Mouse (Mus musculus) heart, embryonic 13.5 days (tissue): Measurements from ENCODE around the gene Ptprg. TPM values are rescaled to one million over a fixed set of nuclear protein-coding genes. Genes with fewer than 3 reads are reported as not detected.

Experiments used
- ATAC-seq: fragments of 200-750 bp; cut with Nextera tagmentation; 2 replicates; pipeline ENCODE4 v1.8.0; 2017; ENCODE audit warnings: moderate TSS enrichment; ENCODE audit not compliant: insufficient number of reproducible peaks, low FRiP score, low TSS enrichment; ENCODE audit errors: extremely low read depth
- H3K27ac ChIP-seq: fragments of 300-500 bp; sonication (generic); replicated peaks from 2 replicates; pipeline ENCODE4 v1.5.1; 2015; ENCODE audit warnings: moderate library complexity, mild to moderate bottlenecking, inconsistent platforms
- H3K27me3 ChIP-seq: fragments of 300-500 bp; sonication (generic); replicated peaks from 2 replicates; pipeline ENCODE4 v1.6.1; 2015; ENCODE audit warnings: mild to moderate bottlenecking, inconsistent platforms
- H3K36me3 ChIP-seq: fragments of 300-500 bp; sonication (generic); 2 replicates; pipeline ENCODE4 v1.6.1; 2015; ENCODE audit warnings: mild to moderate bottlenecking, inconsistent platforms
- H3K4me1 ChIP-seq: fragments of 300-500 bp; sonication (generic); 2 replicates; pipeline ENCODE4 v1.6.1; 2015; ENCODE audit warnings: inconsistent platforms
- H3K4me2 ChIP-seq: fragments of 300-500 bp; sonication (generic); 2 replicates; pipeline ENCODE4 v1.6.1; 2015; ENCODE audit warnings: inconsistent platforms, mild to moderate bottlenecking, moderate library complexity
- H3K4me3 ChIP-seq: fragments of 300-500 bp; sonication (generic); 2 replicates; pipeline ENCODE4 v1.5.1; 2015; ENCODE audit warnings: moderate library complexity, mild to moderate bottlenecking, inconsistent platforms
- H3K9ac ChIP-seq: fragments of 300-500 bp; sonication (generic); 2 replicates; pipeline ENCODE4 v1.6.1; 2015; ENCODE audit warnings: inconsistent platforms, mild to moderate bottlenecking, moderate library complexity
- H3K9me3 ChIP-seq: fragments of 300-500 bp; sonication (generic); 2 replicates; pipeline ENCODE4 v1.6.1; 2016; ENCODE audit warnings: inconsistent platforms
- WGBS: fragments of 180-500 bp; shearing (Covaris S2); methylation state at CpG from one replicate; pipeline ENCODE4 v1.1.7; 2015; ENCODE audit warnings: mixed read lengths; 5-methylcytosine and 5-hydroxymethylcytosine counted together
- polyA plus RNA-seq: library from polyadenylated mRNA; unstranded; fragments of >200 nt; fragmentation: Nextera tagmentation; extraction: Ambion mirVana; gene quantifications from 2 replicates; pipeline ENCODE4 v1.2.1, GENCODE M21; 2015

The Ptprg gene
- polyA plus RNA-seq, 1 experiment from 2014 or later, result 18.3 TPM

DNA sequence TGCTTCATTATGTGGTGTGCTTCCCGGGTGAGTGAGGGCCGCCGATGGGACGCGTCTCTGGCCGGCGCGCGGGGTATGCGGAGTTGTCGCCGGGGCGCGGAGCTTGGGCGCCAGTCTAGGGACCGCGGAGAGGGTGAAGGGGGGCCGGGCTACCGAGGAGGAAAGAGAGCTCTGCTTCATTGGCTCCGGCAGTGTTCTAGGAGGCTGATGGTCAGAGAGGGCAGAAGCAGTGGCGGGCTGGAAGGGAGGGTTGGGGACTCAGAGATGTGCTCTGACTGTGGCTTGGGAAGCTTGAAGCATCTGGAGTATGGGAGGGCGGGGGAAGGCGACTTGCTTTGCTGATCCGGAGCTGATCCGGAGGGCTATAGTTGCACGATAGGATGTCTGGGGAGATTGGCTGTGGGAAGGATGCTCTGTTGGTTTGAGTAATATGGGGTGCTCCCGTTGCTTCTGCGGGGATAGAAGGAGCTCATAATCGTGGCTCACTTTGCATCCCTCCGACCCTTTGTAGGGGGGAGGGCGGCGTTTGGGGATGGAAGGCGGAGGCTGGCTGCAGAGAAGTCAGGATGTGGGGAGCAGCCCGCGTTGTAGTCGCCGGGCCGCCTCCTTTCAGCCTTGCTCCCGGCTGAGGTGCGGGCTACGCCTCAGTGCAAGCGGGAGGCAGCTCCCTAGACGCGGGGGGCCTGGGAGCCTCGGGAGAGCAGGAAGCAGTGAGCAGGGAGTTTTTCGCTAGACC, 1.1 kb downstream of the Ptprg start:
- H3K4me1 ChIP-seq, result peaks cover 30% of the 10 kb centered on the region
- WGBS, result under 1% methylated on average over 46 of the region's 46 CpGs
- H3K4me3 ChIP-seq, result peak overlapping the region; percentile 90
- ATAC-seq, result no peak
- no peaks in the 10 kb centered on the region for H3K9me3 ChIP-seq
- H3K36me3 ChIP-seq, result no peaks in the 10 kb centered on the region
- no peaks in the 10 kb centered on the region for H3K27me3 ChIP-seq
- peak overlapping the region; percentile 97 for H3K4me2 ChIP-seq
- peak overlapping the region; percentile 96 for H3K9ac ChIP-seq
- peak overlapping the region; percentile 99 for H3K27ac ChIP-seq

DNA sequence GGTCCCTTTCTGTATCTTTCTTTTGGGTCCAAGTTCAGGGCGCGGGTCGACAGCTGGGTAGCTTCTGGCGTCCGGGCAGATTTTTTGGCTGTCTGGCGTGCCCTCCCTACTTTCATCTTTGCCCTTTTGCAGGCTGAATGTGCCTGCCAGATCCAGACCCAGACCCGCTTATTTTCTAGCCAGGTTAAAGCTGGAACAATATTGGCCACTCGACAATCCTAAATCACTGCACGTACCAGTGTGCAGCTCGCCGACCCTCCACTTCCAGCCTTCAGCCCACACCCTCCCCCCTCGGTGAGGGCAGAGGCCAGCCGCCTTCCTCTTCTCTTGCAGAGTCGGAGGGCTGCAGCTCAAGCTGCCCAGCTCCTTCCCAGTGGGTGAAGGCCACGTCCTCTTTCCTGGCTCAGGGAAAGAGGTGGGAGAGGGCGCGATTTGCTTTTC, 1.7 kb downstream of the Ptprg start:
- Histone ChIP-seq H3K36me3 (no peaks in the 10 kb centered on the region), H3K9ac (peak overlapping the region; percentile 96), H3K27ac (peak overlapping the region; percentile 99), H3K9me3 (no peaks in the 10 kb centered on the region), H3K4me2 (peak overlapping the region; percentile 97), H3K4me3 (peak overlapping the region; percentile 90), H3K4me1 (peaks cover 30% of the 10 kb centered on the region), H3K27me3 (no peaks in the 10 kb centered on the region)
- 0% methylated on average over 17 of the region's 17 CpGs for WGBS
- ATAC-seq, result no peak; the same call in 1 of the 2 replicates

DNA sequence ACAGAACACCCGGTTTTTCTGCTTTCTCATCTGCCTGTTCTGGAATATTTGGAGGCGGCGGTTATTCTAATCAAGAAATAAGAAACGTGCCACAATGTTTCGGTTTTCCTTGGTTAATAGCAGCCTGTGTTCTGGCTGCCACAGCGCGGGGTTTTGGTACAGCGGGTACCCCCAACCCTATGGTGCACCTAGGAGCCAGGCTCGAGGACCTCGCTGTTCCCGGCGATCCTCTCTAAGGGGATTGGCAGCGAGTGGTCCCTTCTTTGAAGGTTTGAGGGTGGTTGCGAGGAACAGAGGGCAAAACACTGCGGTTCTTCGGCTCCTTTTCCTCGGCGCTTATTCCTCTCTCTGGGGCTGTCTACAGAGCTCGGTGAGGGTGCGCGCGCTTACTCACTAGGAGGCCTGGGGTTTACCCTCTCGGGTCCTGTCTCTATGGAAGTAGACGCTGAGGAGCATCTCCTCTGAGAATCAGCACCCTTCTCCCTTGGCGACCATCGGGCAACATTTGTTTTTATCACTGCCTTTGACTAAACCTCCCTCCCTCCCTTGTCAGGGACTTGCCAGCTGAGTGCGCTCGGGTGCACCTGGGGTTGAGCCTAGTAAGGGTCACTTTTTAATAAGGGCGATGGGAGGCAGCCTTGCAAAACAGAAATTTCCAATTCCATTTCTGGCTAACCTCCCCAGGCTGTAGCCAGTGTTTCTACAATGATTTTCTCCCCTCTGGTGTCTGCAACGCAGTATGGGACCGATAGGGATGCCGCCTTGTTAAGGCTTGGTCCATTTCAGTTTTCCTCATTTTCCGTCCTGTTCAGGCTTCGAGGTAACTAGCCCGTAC, 2.4 kb downstream of the Ptprg start:
- Histone ChIP-seq H3K9me3 (no peaks in the 10 kb centered on the region), H3K36me3 (no peaks in the 10 kb centered on the region), H3K27ac (no peak overlapping the region), H3K4me1 (peaks cover 30% of the 10 kb centered on the region), H3K27me3 (no peaks in the 10 kb centered on the region), H3K4me3 (peak overlapping the region; percentile 90), H3K4me2 (peak overlapping the region; percentile 97), H3K9ac (peak overlapping the region; percentile 96)
- under 1% methylated on average over 35 of the region's 35 CpGs for WGBS
- ATAC-seq, result no peak

DNA sequence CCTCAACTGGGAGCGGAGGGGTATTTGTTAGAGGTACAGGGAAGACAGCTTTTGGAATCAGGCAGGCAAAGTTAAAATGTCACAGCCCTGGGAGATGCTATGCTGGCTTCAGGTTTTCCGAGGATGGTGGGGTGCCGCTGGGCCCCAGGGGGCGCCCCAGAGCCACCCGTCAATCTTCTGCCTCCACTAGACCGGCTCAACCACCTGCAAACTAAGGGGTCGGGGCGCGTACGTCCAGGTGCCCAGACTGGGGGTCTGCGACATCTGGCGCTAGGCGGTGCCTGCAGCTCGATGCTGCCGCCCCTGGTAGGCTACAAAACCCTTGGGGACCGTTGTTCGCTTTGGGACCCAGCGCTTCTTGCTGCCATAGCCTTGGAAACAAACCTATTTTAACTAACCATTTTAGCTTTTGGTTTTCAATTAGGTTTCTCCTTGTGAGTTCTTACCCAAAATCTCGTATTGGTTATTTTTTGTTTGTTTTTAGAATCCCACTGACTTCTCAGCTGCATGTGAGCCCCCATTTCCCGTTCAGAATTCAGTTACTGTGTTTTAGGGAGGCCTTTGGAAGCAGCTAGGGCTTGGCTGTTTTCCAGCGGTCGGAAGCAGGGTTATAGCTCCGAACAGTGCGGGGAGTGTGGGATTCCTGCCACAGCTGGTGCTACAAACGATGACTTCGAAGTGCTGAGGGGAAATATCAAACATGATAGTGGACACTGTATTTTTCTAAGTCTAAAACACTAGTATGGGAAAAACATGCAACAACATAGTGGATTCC, 3.2 kb downstream of the Ptprg start:
- Histone ChIP-seq H3K27me3 (no peaks in the 10 kb centered on the region), H3K4me3 (peak overlapping the region; percentile 90), H3K27ac (peak overlapping the region; percentile 32; the same call in 1 of the 2 replicates), H3K9ac (peak overlapping the region; percentile 96), H3K36me3 (no peaks in the 10 kb centered on the region), H3K4me1 (peaks cover 36% of the 10 kb centered on the region), H3K9me3 (no peaks in the 10 kb centered on the region), H3K4me2 (peak overlapping the region; percentile 97)
- ATAC-seq, result no peak
- WGBS, result 4% methylated on average over 26 of the region's 26 CpGs

DNA sequence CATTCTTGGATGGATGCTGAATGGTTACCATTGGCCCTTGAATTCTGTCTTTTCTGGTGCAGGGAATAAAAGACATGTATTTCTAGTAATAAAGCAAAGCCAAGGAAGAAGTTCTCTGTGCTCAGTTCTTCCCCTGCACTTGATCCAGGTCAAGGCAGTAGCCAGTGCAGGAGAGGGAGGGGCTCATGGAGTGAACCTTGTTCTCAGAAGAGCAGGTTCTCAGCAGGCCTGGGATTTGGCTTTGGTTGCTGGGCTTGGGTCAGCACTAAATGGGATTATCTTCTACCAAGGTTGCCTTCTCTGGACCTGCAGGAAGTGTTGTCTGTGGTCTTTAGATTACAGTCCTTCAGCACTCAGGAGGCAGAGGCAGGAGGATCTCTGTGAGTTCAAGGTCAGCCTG, 5.2 kb downstream of the Ptprg start:
- Histone ChIP-seq H3K27me3 (no peaks in the 10 kb centered on the region), H3K4me3 (no peak overlapping the region), H3K9ac (no peak overlapping the region), H3K27ac (no peak overlapping the region), H3K9me3 (no peaks in the 10 kb centered on the region), H3K36me3 (no peaks in the 10 kb centered on the region), H3K4me1 (peaks cover 28% of the 10 kb centered on the region), H3K4me2 (no peak overlapping the region)
- no peak for ATAC-seq

DNA sequence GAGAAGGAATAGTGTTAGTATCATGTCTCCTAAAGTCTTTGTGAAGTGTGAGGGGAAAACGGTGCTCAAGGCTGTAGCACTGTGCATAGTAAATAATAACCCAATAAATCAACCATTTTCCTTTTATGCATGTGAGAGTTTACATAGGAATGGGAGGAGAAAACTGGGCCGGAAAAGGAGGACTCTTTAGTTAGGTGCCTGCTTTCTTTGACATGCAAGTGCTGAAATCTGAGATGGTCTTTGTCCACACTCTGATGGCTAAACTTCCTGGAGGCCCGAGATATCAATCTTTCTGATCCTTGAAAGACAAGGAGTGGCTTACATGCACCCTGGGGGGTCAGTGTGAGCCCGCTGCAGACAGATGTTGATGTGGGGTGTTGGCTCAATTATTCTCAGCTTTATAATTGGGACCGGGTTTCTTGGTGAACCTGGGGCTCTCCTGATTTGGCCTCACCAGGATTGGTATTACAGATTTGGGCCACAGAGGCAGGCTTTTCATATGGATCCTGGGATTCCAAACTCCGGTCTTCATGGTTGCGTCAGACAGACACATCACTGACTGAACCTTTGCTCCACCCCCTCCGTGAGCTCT, 7.4 kb downstream of the Ptprg start:
- H3K4me3 ChIP-seq, result no peak overlapping the region
- H3K27me3 ChIP-seq, result no peaks in the 10 kb centered on the region
- no peak for ATAC-seq
- no peaks in the 10 kb centered on the region for H3K36me3 ChIP-seq
- no peaks in the 10 kb centered on the region for H3K9me3 ChIP-seq
- no peak overlapping the region for H3K27ac ChIP-seq
- peaks cover 28% of the 10 kb centered on the region for H3K4me1 ChIP-seq
- no peak overlapping the region for H3K4me2 ChIP-seq
- 57% methylated on average over 8 of the region's 8 CpGs for WGBS
- no peak overlapping the region for H3K9ac ChIP-seq

DNA sequence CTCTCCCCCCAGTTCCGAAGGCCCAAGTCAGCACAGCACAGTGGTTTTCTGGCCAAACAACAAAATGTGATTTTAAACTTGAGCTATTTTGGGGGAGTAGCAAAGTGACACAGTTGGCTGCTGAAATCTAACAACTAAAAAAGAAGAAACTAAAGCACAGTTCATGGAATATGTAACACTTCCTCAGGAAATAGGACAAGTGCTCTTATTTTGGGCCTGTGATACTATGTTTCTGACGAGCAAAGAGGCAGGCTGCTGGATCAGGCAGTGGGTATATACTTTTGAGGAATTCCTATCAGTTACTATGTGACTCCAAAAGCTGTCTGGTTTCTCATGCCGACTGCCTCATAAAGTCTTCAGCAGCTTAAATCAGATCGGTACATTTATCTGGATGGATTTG, 8.1 kb downstream of the Ptprg start:
- 69% methylated on average over 4 of the region's 4 CpGs for WGBS
- H3K4me1 ChIP-seq, result peaks cover 22% of the 10 kb centered on the region
- no peaks in the 10 kb centered on the region for H3K9me3 ChIP-seq
- ATAC-seq, result no peak
- H3K27ac ChIP-seq, result no peak overlapping the region
- H3K4me2 ChIP-seq, result no peak overlapping the region
- no peaks in the 10 kb centered on the region for H3K36me3 ChIP-seq
- H3K4me3 ChIP-seq, result no peak overlapping the region
- no peaks in the 10 kb centered on the region for H3K27me3 ChIP-seq
- H3K9ac ChIP-seq, result no peak overlapping the region

DNA sequence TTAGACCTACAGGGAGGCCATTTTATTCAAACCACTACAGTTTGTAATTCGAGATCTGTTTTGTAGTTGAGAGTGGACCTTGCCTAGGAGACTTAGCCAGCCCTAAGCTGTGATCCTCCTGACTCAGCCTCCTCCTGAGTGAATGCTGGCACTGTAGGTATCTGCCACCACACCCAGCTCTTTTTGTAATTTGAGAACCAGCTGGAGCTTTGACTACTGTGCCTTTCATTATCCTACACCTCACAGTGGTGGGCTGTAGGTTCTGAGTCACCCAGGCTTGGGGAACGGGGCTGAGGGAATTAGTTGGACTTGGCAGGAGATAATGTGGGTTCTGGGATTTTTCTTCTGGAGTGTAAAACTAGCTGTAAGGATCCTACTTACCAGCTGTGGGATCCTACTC, 9.5 kb downstream of the Ptprg start:
- no peaks in the 10 kb centered on the region for H3K27me3 ChIP-seq
- H3K9ac ChIP-seq, result no peak overlapping the region
- no peak overlapping the region for H3K4me2 ChIP-seq
- no peak overlapping the region for H3K27ac ChIP-seq
- no peak for ATAC-seq
- no peaks in the 10 kb centered on the region for H3K36me3 ChIP-seq
- H3K9me3 ChIP-seq, result no peaks in the 10 kb centered on the region
- H3K4me3 ChIP-seq, result no peak overlapping the region
- H3K4me1 ChIP-seq, result peaks cover 10% of the 10 kb centered on the region; the same call in 1 of the 2 replicates
- WGBS, result 72% methylated on average over 2 of the region's 2 CpGs

DNA sequence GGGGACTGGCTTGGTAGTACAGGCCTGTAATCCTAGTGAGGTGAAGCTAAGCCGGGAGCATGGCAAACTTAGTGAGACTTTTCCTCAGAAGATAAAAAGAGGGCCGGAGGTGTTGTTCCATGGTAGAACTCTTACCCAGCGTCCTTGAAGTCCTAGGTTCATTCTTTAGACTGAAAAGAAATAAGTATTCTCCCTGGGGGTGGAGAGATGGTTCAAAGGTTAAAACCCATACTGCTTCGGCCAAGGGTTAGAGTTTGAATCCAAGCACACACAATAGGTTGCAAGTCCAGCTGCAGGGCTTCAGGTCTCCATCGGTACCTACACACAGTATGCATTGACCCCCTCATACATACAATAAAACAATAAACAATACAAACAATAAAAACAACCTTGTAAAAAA, 10.3 kb downstream of the Ptprg start:
- no peaks in the 10 kb centered on the region for H3K36me3 ChIP-seq
- H3K9ac ChIP-seq, result no peak overlapping the region
- no peak overlapping the region for H3K4me3 ChIP-seq
- H3K9me3 ChIP-seq, result no peaks in the 10 kb centered on the region
- H3K27ac ChIP-seq, result no peak overlapping the region
- 91% methylated on average over 5 of the region's 5 CpGs for WGBS
- H3K4me1 ChIP-seq, result peaks cover 10% of the 10 kb centered on the region; the same call in 1 of the 2 replicates
- H3K27me3 ChIP-seq, result no peaks in the 10 kb centered on the region
- ATAC-seq, result no peak
- no peak overlapping the region for H3K4me2 ChIP-seq

DNA sequence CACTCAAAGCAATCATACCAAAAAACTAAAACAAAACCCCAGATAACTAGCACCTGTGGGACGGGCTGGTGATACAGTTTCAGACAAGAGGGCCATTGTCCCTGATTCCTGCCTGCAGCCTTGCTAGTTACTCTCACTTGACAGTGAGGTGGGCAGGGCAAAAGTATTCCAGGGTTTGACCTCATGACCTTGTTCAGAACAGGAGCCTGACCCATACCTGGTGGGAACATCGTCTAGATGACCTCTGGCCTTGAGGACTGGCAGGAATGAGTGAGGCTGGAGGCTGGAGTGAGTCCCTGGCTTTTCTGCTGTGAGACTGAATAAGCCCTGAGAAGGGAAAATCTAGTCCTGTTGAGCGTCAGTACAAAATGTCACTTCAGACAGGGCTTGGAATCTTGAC, 11.1 kb downstream of the Ptprg start:
- Histone ChIP-seq H3K27me3 (no peaks in the 10 kb centered on the region), H3K9ac (no peak overlapping the region), H3K4me3 (no peak overlapping the region), H3K4me2 (no peak overlapping the region), H3K36me3 (no peaks in the 10 kb centered on the region), H3K4me1 (peaks cover 10% of the 10 kb centered on the region; the same call in 1 of the 2 replicates), H3K27ac (no peak overlapping the region), H3K9me3 (no peaks in the 10 kb centered on the region)
- ATAC-seq, result no peak
- 52% methylated on average over 3 of the region's 3 CpGs for WGBS

DNA sequence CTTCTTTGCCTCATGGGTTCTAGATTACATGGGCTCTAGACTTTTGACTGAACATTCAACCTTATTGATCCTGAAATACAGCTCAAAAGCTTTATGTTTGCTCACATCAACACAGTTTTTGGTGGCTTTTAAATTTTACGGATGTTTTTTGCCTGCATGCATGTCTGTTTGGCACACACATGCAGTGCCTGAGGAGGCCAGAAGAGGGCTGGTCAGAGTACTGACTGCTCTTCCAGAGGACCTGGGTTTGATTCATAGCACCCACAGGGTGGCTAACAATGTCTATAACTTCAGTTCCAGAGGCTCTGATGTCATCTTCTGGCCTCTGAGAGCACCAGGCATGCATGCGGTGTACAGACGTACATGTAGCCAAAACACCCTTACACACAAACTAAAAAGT, 12.0 kb downstream of the Ptprg start:
- no peak overlapping the region for H3K9ac ChIP-seq
- no peak overlapping the region for H3K4me2 ChIP-seq
- no peak overlapping the region for H3K4me3 ChIP-seq
- ATAC-seq, result no peak
- H3K4me1 ChIP-seq, result peaks cover 11% of the 10 kb centered on the region
- WGBS, result 86% methylated on average over 3 of the region's 3 CpGs
- no peaks in the 10 kb centered on the region for H3K9me3 ChIP-seq
- H3K36me3 ChIP-seq, result no peaks in the 10 kb centered on the region
- no peaks in the 10 kb centered on the region for H3K27me3 ChIP-seq
- no peak overlapping the region for H3K27ac ChIP-seq
